Mouse (Mus musculus): ENCODE results near the gene Ube2cbp. TPM values are rescaled to one million over a fixed set of nuclear protein-coding genes. Genes with fewer than 3 reads are reported as not detected.

Gene Ube2cbp
- polyA plus RNA-seq, 1 experiment: not detected

- Histone ChIP-seq H3K36me3 (ENCODE audit: control insufficient read depth) (no peaks in the 10 kb centered on the region), H3K9me3 (ENCODE audit: control insufficient read depth, low read length) (no peaks in the 10 kb centered on the region), H3K27me3 (ENCODE audit: control insufficient read depth) (no peaks in the 10 kb centered on the region), H3K4me1 (ENCODE audit: control insufficient read depth) (peaks cover 1% of the 10 kb centered on the region; the same call in 1 of the 2 replicates), H3K4me3 (replicated peaks) (no peak overlapping the region)
- TF ChIP-seq TAL1 (IDR thresholded peaks at IDR 0.05; ENCODE audit: low read length) (no peak), GATA1 (IDR thresholded peaks at IDR 0.05; ENCODE audit: low read length) (no peak)
These were observed 12.0 kb upstream of the Ube2cbp start for GRCm38 (mm10) chr9:86476763-86477162.

DNA sequence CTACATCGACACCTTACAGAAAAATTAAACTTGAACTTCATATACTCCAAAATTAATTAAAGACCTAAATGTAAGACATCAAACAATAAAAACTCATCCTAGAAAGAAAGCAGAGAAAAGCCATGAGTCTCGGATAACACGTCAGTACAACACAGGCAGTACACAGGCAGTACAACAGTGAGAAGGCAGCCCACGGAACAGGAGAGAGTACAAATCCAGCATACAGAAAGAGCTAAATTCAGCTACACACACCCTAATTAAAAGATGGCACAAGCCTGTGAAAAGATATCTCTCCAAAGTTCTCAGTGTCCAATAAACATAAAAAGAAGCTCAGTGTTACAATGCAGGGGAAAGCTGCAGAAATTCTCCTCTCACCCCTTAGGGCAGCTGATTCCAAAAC lies 11.2 kb upstream of the Ube2cbp start:
- TF ChIP-seq GATA1 (IDR thresholded peaks at IDR 0.05; ENCODE audit: low read length) (no peak), TAL1 (IDR thresholded peaks at IDR 0.05; ENCODE audit: low read length) (no peak)
- no peaks in the 10 kb centered on the region for H3K36me3 ChIP-seq (ENCODE audit: control insufficient read depth)
- peaks cover 1% of the 10 kb centered on the region; the same call in 1 of the 2 replicates for H3K4me1 ChIP-seq (ENCODE audit: control insufficient read depth)
- H3K27me3 ChIP-seq (ENCODE audit: control insufficient read depth): no peaks in the 10 kb centered on the region
- no peak overlapping the region for H3K4me3 ChIP-seq (replicated peaks)
- H3K9me3 ChIP-seq (ENCODE audit: control insufficient read depth, low read length): no peaks in the 10 kb centered on the region

- H3K4me3 ChIP-seq (replicated peaks): peak within 1 kb of the TSS; percentile 91
- H3K36me3 ChIP-seq (ENCODE audit: control insufficient read depth): no peaks in the 10 kb centered on the region
- TF ChIP-seq TAL1 (IDR thresholded peaks at IDR 0.05; ENCODE audit: low read length): no peak
- no peak for TF ChIP-seq GATA1 (IDR thresholded peaks at IDR 0.05; ENCODE audit: low read length)
- H3K4me1 ChIP-seq (ENCODE audit: control insufficient read depth): peaks cover 39% of the 10 kb centered on the region
- peaks cover 2% of the 10 kb centered on the region; the same call in 1 of the 2 replicates for H3K27me3 ChIP-seq (ENCODE audit: control insufficient read depth)
- no peaks in the 10 kb centered on the region for H3K9me3 ChIP-seq (ENCODE audit: control insufficient read depth, low read length)
These were observed 2.5 kb upstream of the Ube2cbp start, which contains the start of gene Dop1a for GRCm38 (mm10) chr9:86466990-86467870. TSS of gene Dop1a (plus strand) at chr9:86467154.

- Histone ChIP-seq H3K27me3 (ENCODE audit: control insufficient read depth) (no peaks in the 10 kb centered on the region), H3K4me3 (replicated peaks) (no peak overlapping the region), H3K4me1 (ENCODE audit: control insufficient read depth) (peaks cover 9% of the 10 kb centered on the region), H3K36me3 (ENCODE audit: control insufficient read depth) (no peaks in the 10 kb centered on the region), H3K9me3 (ENCODE audit: control insufficient read depth, low read length) (no peaks in the 10 kb centered on the region)
- no peak for TF ChIP-seq GATA1 (IDR thresholded peaks at IDR 0.05; ENCODE audit: low read length)
- TF ChIP-seq TAL1 (IDR thresholded peaks at IDR 0.05; ENCODE audit: low read length): no peak
These were observed 11.1 kb downstream of the Ube2cbp start for GRCm38 (mm10) chr9:86453626-86454025.

DNA sequence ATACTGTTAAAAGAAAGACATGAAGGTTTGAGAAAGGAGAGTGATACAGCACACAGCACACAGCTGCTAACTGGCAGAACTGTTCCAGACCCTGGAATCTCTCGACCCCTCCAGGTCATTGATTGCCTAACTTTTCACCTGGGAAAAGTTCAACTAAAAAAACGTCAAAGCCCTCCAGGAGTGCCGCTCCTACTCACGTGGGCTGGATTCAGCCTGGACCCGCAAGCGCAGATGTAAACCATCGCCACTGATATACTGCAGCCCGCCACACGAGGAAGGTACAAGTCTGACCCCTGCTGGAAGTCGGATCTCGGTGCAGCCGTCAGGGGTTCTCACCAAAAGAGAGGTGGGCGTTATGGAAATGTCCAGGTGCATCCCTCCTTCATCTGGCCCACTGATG lies 13.1 kb downstream of the Ube2cbp start:
- no peak overlapping the region for H3K4me3 ChIP-seq (replicated peaks)
- no peak for TF ChIP-seq GATA1 (IDR thresholded peaks at IDR 0.05; ENCODE audit: low read length)
- TF ChIP-seq TAL1 (IDR thresholded peaks at IDR 0.05; ENCODE audit: low read length): no peak
- H3K27me3 ChIP-seq (ENCODE audit: control insufficient read depth): no peaks in the 10 kb centered on the region
- peaks cover 9% of the 10 kb centered on the region for H3K4me1 ChIP-seq (ENCODE audit: control insufficient read depth)
- no peaks in the 10 kb centered on the region for H3K36me3 ChIP-seq (ENCODE audit: control insufficient read depth)
- no peaks in the 10 kb centered on the region for H3K9me3 ChIP-seq (ENCODE audit: control insufficient read depth, low read length)

DNA sequence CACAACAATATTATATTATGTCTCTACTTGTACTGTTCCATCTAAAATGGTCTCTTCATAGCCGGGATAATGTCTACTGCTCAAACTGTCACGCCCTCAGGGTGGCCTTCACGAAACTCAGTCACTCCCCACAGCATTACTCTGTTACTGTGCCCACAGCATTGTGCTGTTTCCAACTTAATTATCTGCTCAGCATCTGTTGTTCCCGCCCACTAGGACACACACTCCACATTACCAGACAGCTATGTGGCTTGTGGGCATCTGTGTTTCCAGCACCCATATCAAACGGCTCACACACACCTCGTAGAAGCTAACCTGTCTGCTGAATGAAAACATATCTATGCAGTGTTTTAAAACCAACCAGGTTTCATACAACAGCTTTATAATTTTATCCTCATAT lies 13.7 kb downstream of the Ube2cbp start:
- Histone ChIP-seq H3K36me3 (ENCODE audit: control insufficient read depth) (no peaks in the 10 kb centered on the region), H3K9me3 (ENCODE audit: control insufficient read depth, low read length) (no peaks in the 10 kb centered on the region), H3K4me3 (replicated peaks) (no peak overlapping the region), H3K4me1 (ENCODE audit: control insufficient read depth) (peaks cover 9% of the 10 kb centered on the region), H3K27me3 (ENCODE audit: control insufficient read depth) (no peaks in the 10 kb centered on the region)
- TF ChIP-seq GATA1 (IDR thresholded peaks at IDR 0.05; ENCODE audit: low read length) (no peak), TAL1 (IDR thresholded peaks at IDR 0.05; ENCODE audit: low read length) (no peak)

GRCm38 (mm10) chr9:86449581-86449980 lies 15.2 kb downstream of the Ube2cbp start:
- Histone ChIP-seq H3K27me3 (ENCODE audit: control insufficient read depth) (no peaks in the 10 kb centered on the region), H3K4me3 (replicated peaks) (no peak overlapping the region), H3K9me3 (ENCODE audit: control insufficient read depth, low read length) (no peaks in the 10 kb centered on the region), H3K36me3 (ENCODE audit: control insufficient read depth) (no peaks in the 10 kb centered on the region), H3K4me1 (ENCODE audit: control insufficient read depth) (peaks cover 9% of the 10 kb centered on the region)
- no peak for TF ChIP-seq TAL1 (IDR thresholded peaks at IDR 0.05; ENCODE audit: low read length)
- TF ChIP-seq GATA1 (IDR thresholded peaks at IDR 0.05; ENCODE audit: low read length): no peak

DNA sequence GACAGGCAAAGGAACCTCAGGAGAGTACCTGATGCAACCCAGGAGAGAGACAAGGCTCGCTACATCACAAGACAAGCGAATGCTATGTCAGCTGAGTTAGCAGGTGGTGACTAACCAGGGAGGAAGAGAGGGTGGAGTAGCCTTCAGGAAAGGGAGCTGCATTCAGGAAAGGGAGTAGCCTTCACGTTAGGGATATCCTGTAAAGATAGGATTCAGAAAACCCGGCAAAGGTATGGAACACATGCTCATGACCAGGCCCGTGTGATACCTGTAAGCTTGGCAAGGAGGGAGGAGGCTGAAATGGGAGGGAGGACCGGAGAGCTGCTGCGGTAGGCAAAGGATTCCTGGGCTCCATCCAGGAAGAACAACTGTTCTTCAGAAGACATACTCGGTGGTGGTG lies 17.3 kb downstream of the Ube2cbp start:
- Histone ChIP-seq H3K4me3 (replicated peaks) (no peak overlapping the region), H3K4me1 (ENCODE audit: control insufficient read depth) (peaks cover 9% of the 10 kb centered on the region), H3K9me3 (ENCODE audit: control insufficient read depth, low read length) (no peaks in the 10 kb centered on the region), H3K36me3 (ENCODE audit: control insufficient read depth) (no peaks in the 10 kb centered on the region), H3K27me3 (ENCODE audit: control insufficient read depth) (no peaks in the 10 kb centered on the region)
- TF ChIP-seq GATA1 (IDR thresholded peaks at IDR 0.05; ENCODE audit: low read length) (no peak), TAL1 (IDR thresholded peaks at IDR 0.05; ENCODE audit: low read length) (no peak)

- no peak for TF ChIP-seq GATA1 (IDR thresholded peaks at IDR 0.05; ENCODE audit: low read length)
- no peak for TF ChIP-seq TAL1 (IDR thresholded peaks at IDR 0.05; ENCODE audit: low read length)
- H3K9me3 ChIP-seq (ENCODE audit: control insufficient read depth, low read length): no peaks in the 10 kb centered on the region
- H3K27me3 ChIP-seq (ENCODE audit: control insufficient read depth): no peaks in the 10 kb centered on the region
- H3K4me3 ChIP-seq (replicated peaks): no peak overlapping the region
- peaks cover 9% of the 10 kb centered on the region for H3K4me1 ChIP-seq (ENCODE audit: control insufficient read depth)
- no peaks in the 10 kb centered on the region for H3K36me3 ChIP-seq (ENCODE audit: control insufficient read depth)
These were observed 17.9 kb downstream of the Ube2cbp start for GRCm38 (mm10) chr9:86446847-86447246.

Data from erythroblast, embryonic 14.5 days (primary cell).